Mouse (Mus musculus): ENCODE data around the gene Rpl3l. TPM values are rescaled to one million over a fixed set of nuclear protein-coding genes. Genes with fewer than 3 reads are reported as not detected.

The Rpl3l gene
- polyA plus RNA-seq, 1 experiment: not detected

GRCm38 (mm10) chr17:24724184-24724583 is 3.4 kb upstream of the Rpl3l start, which contains the start of gene Ndufb10:
Gene Ndufb10 (minus strand): TSS chr17:24724478.
- H3K4me3 ChIP-seq (ENCODE audit: insufficient read depth, low read depth, low read length): peak within 1 kb of the TSS; percentile 77
- under 1% methylated on average over 30 of the region's 30 CpGs for WGBS
- peaks cover 10% of the 10 kb centered on the region for H3K4me1 ChIP-seq (ENCODE audit: control insufficient read depth, insufficient read depth, low read length)
- H3K27ac ChIP-seq (ENCODE audit: insufficient read depth, low read depth, low read length): peak within 1 kb of the TSS; percentile 87
- TF ChIP-seq POLR2A (IDR thresholded peaks at IDR 0.05; ENCODE audit: insufficient read depth, low read depth, low read length) (peak; percentile 90), CTCF (IDR thresholded peaks at IDR 0.05; ENCODE audit: insufficient read depth, low read depth, low read length) (peak; percentile 51; the same call in 1 of the 2 replicates)

- Histone ChIP-seq H3K27ac (ENCODE audit: insufficient read depth, low read depth, low read length) (no peak overlapping the region), H3K4me3 (ENCODE audit: insufficient read depth, low read depth, low read length) (no peak overlapping the region), H3K4me1 (ENCODE audit: control insufficient read depth, insufficient read depth, low read length) (peaks cover 10% of the 10 kb centered on the region)
- 70% methylated on average over 3 of the region's 3 CpGs for WGBS
- TF ChIP-seq POLR2A (IDR thresholded peaks at IDR 0.05; ENCODE audit: insufficient read depth, low read depth, low read length): no peak
- no peak for TF ChIP-seq CTCF (IDR thresholded peaks at IDR 0.05; ENCODE audit: insufficient read depth, low read depth, low read length)
Measured at GRCm38 (mm10) chr17:24725637-24726390, 1.8 kb upstream of the Rpl3l start.

GRCm38 (mm10) chr17:24728184-24728583 is 564 bp downstream of the Rpl3l start:
- Histone ChIP-seq H3K4me1 (ENCODE audit: control insufficient read depth, insufficient read depth, low read length) (0 out of 2 replicates have a peak, but pooled peaks cover 3% of the 10 kb centered on the region), H3K27ac (ENCODE audit: insufficient read depth, low read depth, low read length) (no peak overlapping the region), H3K4me3 (ENCODE audit: insufficient read depth, low read depth, low read length) (no peak overlapping the region)
- WGBS: 76% methylated on average over 17 of the region's 17 CpGs
- TF ChIP-seq POLR2A (IDR thresholded peaks at IDR 0.05; ENCODE audit: insufficient read depth, low read depth, low read length): no peak
- TF ChIP-seq CTCF (IDR thresholded peaks at IDR 0.05; ENCODE audit: insufficient read depth, low read depth, low read length): no peak

- no peak overlapping the region for H3K4me3 ChIP-seq (ENCODE audit: insufficient read depth, low read depth, low read length)
- no peak overlapping the region for H3K27ac ChIP-seq (ENCODE audit: insufficient read depth, low read depth, low read length)
- 0 out of 2 replicates have a peak, but pooled peaks cover 3% of the 10 kb centered on the region for H3K4me1 ChIP-seq (ENCODE audit: control insufficient read depth, insufficient read depth, low read length)
- TF ChIP-seq CTCF (IDR thresholded peaks at IDR 0.05; ENCODE audit: insufficient read depth, low read depth, low read length): no peak
- no peak for TF ChIP-seq POLR2A (IDR thresholded peaks at IDR 0.05; ENCODE audit: insufficient read depth, low read depth, low read length)
- 73% methylated on average over 6 of the region's 6 CpGs for WGBS
Measured at GRCm38 (mm10) chr17:24729067-24729466, 1.4 kb downstream of the Rpl3l start.

GRCm38 (mm10) chr17:24730787-24731186 is 3.2 kb downstream of the Rpl3l start:
- 0 out of 2 replicates have a peak, but pooled peaks cover 3% of the 10 kb centered on the region for H3K4me1 ChIP-seq (ENCODE audit: control insufficient read depth, insufficient read depth, low read length)
- H3K4me3 ChIP-seq (ENCODE audit: insufficient read depth, low read depth, low read length): no peak overlapping the region
- TF ChIP-seq POLR2A (IDR thresholded peaks at IDR 0.05; ENCODE audit: insufficient read depth, low read depth, low read length) (no peak), CTCF (IDR thresholded peaks at IDR 0.05; ENCODE audit: insufficient read depth, low read depth, low read length) (no peak)
- H3K27ac ChIP-seq (ENCODE audit: insufficient read depth, low read depth, low read length): no peak overlapping the region
- 80% methylated on average over 14 of the region's 14 CpGs for WGBS

GRCm38 (mm10) chr17:24732233-24732935 is 4.8 kb downstream of the Rpl3l start:
- Histone ChIP-seq H3K27ac (ENCODE audit: insufficient read depth, low read depth, low read length) (no peak overlapping the region), H3K4me3 (ENCODE audit: insufficient read depth, low read depth, low read length) (no peak overlapping the region), H3K4me1 (ENCODE audit: control insufficient read depth, insufficient read depth, low read length) (peaks cover 10% of the 10 kb centered on the region)
- TF ChIP-seq CTCF (IDR thresholded peaks at IDR 0.05; ENCODE audit: insufficient read depth, low read depth, low read length): no peak
- no peak for TF ChIP-seq POLR2A (IDR thresholded peaks at IDR 0.05; ENCODE audit: insufficient read depth, low read depth, low read length)
- WGBS: 78% methylated on average over 12 of the region's 12 CpGs

- 86% methylated on average over 21 of the region's 21 CpGs for WGBS
- H3K4me3 ChIP-seq (ENCODE audit: insufficient read depth, low read depth, low read length): no peak overlapping the region
- TF ChIP-seq CTCF (IDR thresholded peaks at IDR 0.05; ENCODE audit: insufficient read depth, low read depth, low read length): no peak
- TF ChIP-seq POLR2A (IDR thresholded peaks at IDR 0.05; ENCODE audit: insufficient read depth, low read depth, low read length): no peak
- H3K27ac ChIP-seq (ENCODE audit: insufficient read depth, low read depth, low read length): no peak overlapping the region
- peaks cover 10% of the 10 kb centered on the region for H3K4me1 ChIP-seq (ENCODE audit: control insufficient read depth, insufficient read depth, low read length)
Measured at GRCm38 (mm10) chr17:24733434-24734050, 5.9 kb downstream of the Rpl3l start.

- Histone ChIP-seq H3K27ac (ENCODE audit: insufficient read depth, low read depth, low read length) (no peak overlapping the region), H3K4me1 (ENCODE audit: control insufficient read depth, insufficient read depth, low read length) (peaks cover 10% of the 10 kb centered on the region), H3K4me3 (ENCODE audit: insufficient read depth, low read depth, low read length) (no peak overlapping the region)
- TF ChIP-seq POLR2A (IDR thresholded peaks at IDR 0.05; ENCODE audit: insufficient read depth, low read depth, low read length) (no peak), CTCF (IDR thresholded peaks at IDR 0.05; ENCODE audit: insufficient read depth, low read depth, low read length) (no peak)
- 93% methylated on average over 1 of the region's 1 CpGs for WGBS
Measured at GRCm38 (mm10) chr17:24734513-24734912, 6.9 kb downstream of the Rpl3l start.
